Mouse (Mus musculus): Measurements from ENCODE around the gene Ppp1r27. TPM values are rescaled to one million over a fixed set of nuclear protein-coding genes. Genes with fewer than 3 reads are reported as not detected.
"Not testable (repeated sequence)": the region's sequence is repeated elsewhere in the genome, so short reads cannot be mapped to it uniquely, and the experiment has no call there.

The Ppp1r27 gene
- polyA plus RNA-seq, 1 experiment from 2014 or later: not detected

DNA sequence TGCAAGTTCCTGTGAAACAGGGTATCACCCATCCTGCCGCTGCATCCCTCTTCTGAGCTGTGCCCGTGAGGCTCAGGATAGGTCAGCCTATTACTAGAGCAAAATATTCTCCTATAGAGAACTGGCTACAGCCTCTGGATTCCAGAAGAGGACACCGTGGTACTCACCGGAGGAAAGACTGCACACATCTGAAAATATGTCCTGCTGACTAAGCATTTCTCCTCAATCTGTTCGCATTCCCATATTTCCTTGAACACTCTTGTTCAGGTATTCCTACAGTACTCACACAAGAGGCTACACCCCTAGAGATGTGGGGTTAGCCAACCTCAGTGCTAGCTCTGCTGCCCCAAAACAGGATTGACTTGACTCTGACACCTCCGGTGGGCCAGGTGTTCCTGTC is 17.4 kb upstream of the Ppp1r27 start:
- H3K4me2 ChIP-seq (replicated peaks): no peak overlapping the region
- no peaks in the 10 kb centered on the region for H3K9me3 ChIP-seq (ENCODE audit: control insufficient read depth, low read length)
- H3K4me1 ChIP-seq (replicated peaks; ENCODE audit: control insufficient read depth, insufficient read depth, low read length): peaks cover 12% of the 10 kb centered on the region
- H3K27me3 ChIP-seq (ENCODE audit: control insufficient read depth, insufficient read depth, low read length): no peaks in the 10 kb centered on the region
- ATAC-seq (ENCODE audit: low FRiP score): no peak
- H3K36me3 ChIP-seq (replicated peaks; ENCODE audit: control insufficient read depth, insufficient read depth): peaks cover 81% of the 10 kb centered on the region
- no peak overlapping the region for H3K9ac ChIP-seq
- no peak overlapping the region for H3K27ac ChIP-seq
- DNase-seq (ENCODE audit: low spot score): no peak
- no peak overlapping the region for H3K4me3 ChIP-seq (replicated peaks; ENCODE audit: low read length)
- 98% methylated on average over 6 of the region's 6 CpGs for WGBS

DNA sequence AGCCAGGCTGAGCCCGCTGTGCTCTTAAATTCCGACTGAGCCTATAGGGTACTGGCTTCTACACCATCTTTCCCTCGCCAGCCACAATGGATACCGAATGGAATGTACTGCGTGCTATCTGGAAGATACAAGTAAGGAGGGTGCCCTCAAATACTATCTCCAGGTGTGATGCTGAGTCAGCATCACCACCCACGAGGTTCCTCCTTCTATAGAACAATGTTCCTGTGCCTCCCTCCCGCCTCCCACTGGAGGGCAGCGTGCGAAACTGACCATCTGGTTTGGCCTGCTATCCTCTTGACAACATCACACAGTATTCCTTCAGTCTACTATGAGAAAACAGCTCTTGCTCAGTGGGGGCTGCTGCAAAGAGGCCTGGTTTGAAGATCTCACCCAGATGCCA is 14.2 kb upstream of the Ppp1r27 start:
- Histone ChIP-seq H3K4me1 (replicated peaks; ENCODE audit: control insufficient read depth, insufficient read depth, low read length) (no peaks in the 10 kb centered on the region), H3K9me3 (ENCODE audit: control insufficient read depth, low read length) (no peaks in the 10 kb centered on the region), H3K4me2 (replicated peaks) (no peak overlapping the region), H3K36me3 (replicated peaks; ENCODE audit: control insufficient read depth, insufficient read depth) (peaks cover 99% of the 10 kb centered on the region), H3K27ac (no peak overlapping the region), H3K4me3 (replicated peaks; ENCODE audit: low read length) (no peak overlapping the region), H3K27me3 (ENCODE audit: control insufficient read depth, insufficient read depth, low read length) (no peaks in the 10 kb centered on the region), H3K9ac (no peak overlapping the region)
- 88% methylated on average over 9 of the region's 9 CpGs for WGBS
- ATAC-seq (ENCODE audit: low FRiP score) (no peak), DNase-seq (ENCODE audit: low spot score) (no peak)

DNA sequence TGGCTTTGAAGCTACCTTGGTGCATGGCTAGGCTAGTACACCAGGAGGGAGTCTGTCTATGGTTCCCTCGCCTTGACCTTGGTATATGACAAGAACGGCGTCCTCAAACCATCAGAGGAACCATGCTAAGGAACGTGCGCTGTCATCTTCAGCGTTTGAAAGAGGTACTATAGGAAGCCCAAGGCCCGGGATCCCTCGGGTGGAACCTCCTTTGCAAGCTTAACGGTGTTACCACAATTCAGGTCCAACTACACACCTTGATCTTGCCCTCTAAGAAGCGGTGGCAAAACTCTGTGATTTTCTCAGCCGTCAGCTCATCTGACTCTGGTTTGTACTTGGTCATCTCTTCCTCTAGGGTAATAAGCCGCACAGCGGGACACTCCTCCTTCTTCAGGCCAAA is 12.0 kb upstream of the Ppp1r27 start:
- ATAC-seq (ENCODE audit: low FRiP score) (no peak), DNase-seq (ENCODE audit: low spot score) (no peak)
- H3K4me3 ChIP-seq (replicated peaks; ENCODE audit: low read length): no peak overlapping the region
- no peaks in the 10 kb centered on the region for H3K27me3 ChIP-seq (ENCODE audit: control insufficient read depth, insufficient read depth, low read length)
- H3K4me2 ChIP-seq (replicated peaks): no peak overlapping the region
- no peaks in the 10 kb centered on the region for H3K9me3 ChIP-seq (ENCODE audit: control insufficient read depth, low read length)
- H3K4me1 ChIP-seq (replicated peaks; ENCODE audit: control insufficient read depth, insufficient read depth, low read length): no peaks in the 10 kb centered on the region
- 96% methylated on average over 13 of the region's 13 CpGs for WGBS
- H3K36me3 ChIP-seq (replicated peaks; ENCODE audit: control insufficient read depth, insufficient read depth): peaks cover 95% of the 10 kb centered on the region
- no peak overlapping the region for H3K27ac ChIP-seq
- no peak overlapping the region for H3K9ac ChIP-seq

DNA sequence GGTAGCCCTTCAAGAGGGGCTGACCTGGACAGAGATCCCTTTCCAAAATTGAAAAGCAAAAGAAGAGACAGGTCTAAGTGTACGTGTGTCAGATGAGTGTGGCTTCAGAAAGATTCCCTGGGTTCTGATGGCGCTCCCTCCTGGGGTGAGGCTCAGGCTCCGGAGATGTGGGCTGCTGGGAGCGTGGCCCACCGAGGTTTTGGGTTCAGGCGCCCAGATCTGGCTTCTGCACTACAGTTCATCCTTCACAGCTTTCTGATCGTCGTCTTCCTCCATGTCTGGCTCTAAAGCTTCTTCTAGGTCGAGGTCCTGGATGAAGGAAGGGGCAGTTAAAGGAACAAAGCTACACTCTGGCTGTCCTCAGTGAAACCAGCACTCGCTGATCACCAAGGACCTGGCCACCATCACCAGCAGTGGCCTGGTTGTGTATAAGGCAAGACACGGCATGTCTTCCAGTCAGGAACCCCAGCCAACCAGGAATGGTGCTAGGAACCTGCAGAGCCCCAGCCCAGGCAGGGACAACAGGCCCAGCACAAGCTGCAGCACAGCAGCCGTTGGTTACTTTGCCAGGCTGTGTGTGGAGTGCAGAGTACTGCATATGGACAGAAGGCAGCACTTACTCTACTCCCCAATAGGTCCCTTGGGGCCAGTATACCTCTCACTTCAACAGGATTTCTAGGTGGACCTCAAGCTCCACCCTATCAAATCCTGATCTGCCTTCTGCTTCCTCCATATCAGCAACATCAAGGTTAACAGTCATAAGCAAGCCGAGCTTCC is 10.2 kb upstream of the Ppp1r27 start:
- 96% methylated on average over 13 of the region's 13 CpGs for WGBS
- no peak overlapping the region for H3K4me3 ChIP-seq (replicated peaks; ENCODE audit: low read length)
- no peak for ATAC-seq (ENCODE audit: low FRiP score)
- H3K27me3 ChIP-seq (ENCODE audit: control insufficient read depth, insufficient read depth, low read length): no peaks in the 10 kb centered on the region
- H3K4me1 ChIP-seq (replicated peaks; ENCODE audit: control insufficient read depth, insufficient read depth, low read length): no peaks in the 10 kb centered on the region
- H3K4me2 ChIP-seq (replicated peaks): no peak overlapping the region
- no peaks in the 10 kb centered on the region; the same call in 1 of the 2 replicates for H3K9me3 ChIP-seq (ENCODE audit: control insufficient read depth, low read length)
- H3K27ac ChIP-seq: no peak overlapping the region
- DNase-seq (ENCODE audit: low spot score): no peak
- peaks cover 76% of the 10 kb centered on the region for H3K36me3 ChIP-seq (replicated peaks; ENCODE audit: control insufficient read depth, insufficient read depth)
- H3K9ac ChIP-seq: no peak overlapping the region

DNA sequence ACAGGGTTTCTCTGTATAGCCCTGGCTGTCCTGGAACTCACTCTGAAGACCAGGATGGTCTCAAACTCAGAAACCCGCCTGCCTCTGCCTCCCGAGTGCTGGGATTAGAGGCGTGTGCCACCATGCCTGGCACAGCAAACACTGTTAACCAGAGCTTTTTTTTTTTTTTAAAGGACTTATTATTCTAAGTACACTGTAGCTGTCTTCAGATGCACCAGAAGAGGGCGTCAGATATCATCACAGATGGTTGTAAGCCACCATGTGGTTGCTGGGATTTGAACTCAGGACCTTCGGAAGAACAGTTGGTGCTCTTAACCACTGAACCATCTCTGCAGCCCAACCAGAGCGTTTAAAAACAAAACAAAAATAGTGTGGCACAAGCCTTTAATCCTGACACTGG is 7.9 kb upstream of the Ppp1r27 start:
- WGBS: 89% methylated on average over 6 of the region's 6 CpGs
- H3K27ac ChIP-seq; H3K9me3 ChIP-seq (ENCODE audit: control insufficient read depth, low read length); H3K27me3 ChIP-seq (ENCODE audit: control insufficient read depth, insufficient read depth, low read length); ATAC-seq (ENCODE audit: low FRiP score); H3K4me1 ChIP-seq (replicated peaks; ENCODE audit: control insufficient read depth, insufficient read depth, low read length); H3K9ac ChIP-seq; H3K4me2 ChIP-seq (replicated peaks); H3K4me3 ChIP-seq (replicated peaks; ENCODE audit: low read length); DNase-seq (ENCODE audit: low spot score): not testable (repeated sequence)
- H3K36me3 ChIP-seq (replicated peaks; ENCODE audit: control insufficient read depth, insufficient read depth): peaks cover 54% of the 10 kb centered on the region

DNA sequence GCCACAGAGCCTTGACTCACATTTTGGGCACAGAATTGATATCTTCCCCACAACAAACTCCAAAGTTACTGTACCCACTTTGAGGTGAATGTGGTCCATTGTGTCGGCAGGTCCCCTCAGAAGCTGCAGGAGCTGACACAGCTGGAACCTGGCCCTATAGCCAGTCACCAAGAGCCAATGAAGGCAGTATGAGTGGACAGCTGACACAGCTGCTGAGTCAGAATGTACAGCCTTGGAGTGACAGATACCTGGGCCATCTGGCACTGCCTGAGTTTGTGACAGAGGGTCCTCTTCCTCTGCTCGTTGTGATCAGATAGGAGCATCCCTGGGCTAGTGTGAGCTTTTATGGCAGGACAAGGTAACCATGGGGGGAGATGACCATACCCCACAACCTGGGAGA is 4.3 kb upstream of the Ppp1r27 start:
- Histone ChIP-seq H3K36me3 (replicated peaks; ENCODE audit: control insufficient read depth, insufficient read depth) (peaks cover 18% of the 10 kb centered on the region), H3K27ac (no peak overlapping the region), H3K4me2 (replicated peaks) (no peak overlapping the region), H3K9ac (no peak overlapping the region), H3K4me3 (replicated peaks; ENCODE audit: low read length) (no peak overlapping the region), H3K9me3 (ENCODE audit: control insufficient read depth, low read length) (no peaks in the 10 kb centered on the region; the same call in 1 of the 2 replicates), H3K27me3 (ENCODE audit: control insufficient read depth, insufficient read depth, low read length) (no peaks in the 10 kb centered on the region), H3K4me1 (replicated peaks; ENCODE audit: control insufficient read depth, insufficient read depth, low read length) (peaks cover 2% of the 10 kb centered on the region; the same call in 1 of the 2 replicates)
- ATAC-seq (ENCODE audit: low FRiP score) (no peak), DNase-seq (ENCODE audit: low spot score) (no peak)
- 84% methylated on average over 2 of the region's 2 CpGs for WGBS

DNA sequence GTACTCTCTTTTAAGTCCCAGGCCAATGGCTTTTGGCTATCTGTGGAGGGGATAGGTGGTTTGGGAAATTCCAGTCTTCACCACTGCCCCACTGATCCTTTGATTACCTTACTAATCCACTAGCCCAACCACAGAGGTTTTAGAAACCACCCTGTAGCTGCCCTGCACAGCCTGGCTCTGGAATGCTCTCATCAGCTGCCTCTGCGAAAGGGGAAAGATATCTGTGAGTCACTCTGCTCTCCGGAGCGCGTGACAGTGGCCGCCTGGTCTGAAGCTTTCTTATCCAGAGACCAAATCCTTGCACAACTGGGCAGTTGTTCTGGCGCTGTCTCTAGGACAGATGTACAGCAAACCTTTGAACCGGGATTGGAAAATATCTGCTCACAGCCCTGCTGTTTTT is 3.9 kb upstream of the Ppp1r27 start:
- H3K9me3 ChIP-seq (ENCODE audit: control insufficient read depth, low read length): no peaks in the 10 kb centered on the region; the same call in 1 of the 2 replicates
- ATAC-seq (ENCODE audit: low FRiP score): no peak

DNA sequence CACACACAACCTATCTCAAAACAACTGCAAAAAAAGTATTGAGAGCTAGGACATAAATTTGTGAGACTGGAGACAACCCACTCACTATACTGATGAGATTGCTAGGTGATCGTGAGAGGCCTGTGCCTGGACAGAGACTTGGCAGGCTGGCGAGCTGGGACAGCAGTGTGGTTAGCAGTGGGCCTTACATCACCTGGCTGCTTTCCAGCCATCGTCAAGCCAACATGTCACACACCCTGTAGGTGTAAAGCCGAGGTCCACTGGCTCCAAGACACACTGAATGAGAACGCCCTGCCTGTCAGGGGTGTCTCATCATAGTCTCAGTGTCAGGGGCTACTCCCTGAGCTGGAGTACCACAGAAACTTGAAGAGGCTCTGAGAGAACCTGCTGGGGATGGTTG is 1.8 kb upstream of the Ppp1r27 start:
- 76% methylated on average over 5 of the region's 5 CpGs for WGBS
- ATAC-seq (ENCODE audit: low FRiP score) (no peak), DNase-seq (ENCODE audit: low spot score) (no peak)
- H3K27me3 ChIP-seq (ENCODE audit: control insufficient read depth, insufficient read depth, low read length): no peaks in the 10 kb centered on the region
- H3K4me2 ChIP-seq (replicated peaks): no peak overlapping the region
- H3K4me3 ChIP-seq (replicated peaks; ENCODE audit: low read length): no peak overlapping the region
- no peak overlapping the region for H3K9ac ChIP-seq
- no peaks in the 10 kb centered on the region for H3K36me3 ChIP-seq (replicated peaks; ENCODE audit: control insufficient read depth, insufficient read depth)
- H3K27ac ChIP-seq: no peak overlapping the region
- H3K9me3 ChIP-seq (ENCODE audit: control insufficient read depth, low read length): no peaks in the 10 kb centered on the region; the same call in 1 of the 2 replicates
- H3K4me1 ChIP-seq (replicated peaks; ENCODE audit: control insufficient read depth, insufficient read depth, low read length): peaks cover 15% of the 10 kb centered on the region

More for the DNA sequence above, 3.9 kb upstream of the Ppp1r27 start:
- no peak for DNase-seq (ENCODE audit: low spot score)
- Histone ChIP-seq H3K36me3 (replicated peaks; ENCODE audit: control insufficient read depth, insufficient read depth) (peaks cover 13% of the 10 kb centered on the region), H3K4me1 (replicated peaks; ENCODE audit: control insufficient read depth, insufficient read depth, low read length) (peaks cover 6% of the 10 kb centered on the region; the same call in 1 of the 2 replicates), H3K27me3 (ENCODE audit: control insufficient read depth, insufficient read depth, low read length) (no peaks in the 10 kb centered on the region), H3K9ac (no peak overlapping the region), H3K27ac (no peak overlapping the region), H3K4me2 (replicated peaks) (no peak overlapping the region), H3K4me3 (replicated peaks; ENCODE audit: low read length) (no peak overlapping the region)
- WGBS: 87% methylated on average over 7 of the region's 7 CpGs

DNA sequence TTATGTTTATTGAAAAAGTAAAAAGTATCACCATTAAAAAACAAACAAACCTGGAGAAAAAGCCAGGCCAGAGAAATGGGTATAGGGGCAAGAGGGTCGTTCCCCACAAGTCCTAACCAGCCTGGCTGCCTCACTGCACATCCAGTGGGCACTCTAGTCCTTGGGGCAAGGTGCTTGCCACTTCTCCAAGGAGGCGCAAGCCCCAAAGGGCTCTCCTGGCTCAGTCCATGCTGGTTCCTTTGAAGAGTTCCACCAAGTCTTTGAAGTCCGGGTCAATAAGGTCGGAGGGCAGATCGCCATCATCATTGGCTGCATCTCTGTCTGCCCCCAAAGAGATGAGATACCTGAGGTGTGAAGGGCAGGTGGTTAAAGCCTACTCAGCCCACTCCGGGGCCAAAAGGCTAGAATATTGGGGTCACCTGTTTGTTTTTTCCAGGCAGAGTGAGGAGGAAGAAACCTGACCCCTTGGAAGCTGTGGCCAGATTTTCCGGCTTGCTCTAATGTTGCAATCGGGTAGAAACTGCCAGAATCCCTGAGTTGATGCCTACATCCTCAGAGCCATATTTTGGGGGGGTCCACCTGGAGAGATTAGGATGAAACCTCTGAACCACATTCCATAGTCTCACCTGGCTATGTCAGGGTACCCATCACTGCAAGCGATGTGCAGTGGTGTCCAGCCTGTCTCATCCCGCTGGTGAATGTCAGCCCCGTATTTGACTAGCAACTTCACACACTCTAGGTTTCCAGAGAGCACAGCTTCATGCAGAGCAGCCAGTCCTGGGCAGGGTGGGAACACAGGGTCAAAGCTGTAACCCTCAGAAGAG is 734 bp downstream of the Ppp1r27 start:
- H3K4me1 ChIP-seq (replicated peaks; ENCODE audit: control insufficient read depth, insufficient read depth, low read length): peaks cover 15% of the 10 kb centered on the region
- no peaks in the 10 kb centered on the region for H3K36me3 ChIP-seq (replicated peaks; ENCODE audit: control insufficient read depth, insufficient read depth)
- peak overlapping the region; percentile 98 for H3K9ac ChIP-seq
- peak; percentile 35; the same call in 1 of the 2 replicates for ATAC-seq (ENCODE audit: low FRiP score)
- DNase-seq (ENCODE audit: low spot score): no peak
- peak overlapping the region; percentile 77 for H3K4me2 ChIP-seq (replicated peaks)
- H3K9me3 ChIP-seq (ENCODE audit: control insufficient read depth, low read length): no peaks in the 10 kb centered on the region
- peak overlapping the region; percentile 86 for H3K27ac ChIP-seq
- 78% methylated on average over 11 of the region's 11 CpGs for WGBS
- no peaks in the 10 kb centered on the region for H3K27me3 ChIP-seq (ENCODE audit: control insufficient read depth, insufficient read depth, low read length)
- peak overlapping the region; percentile 96 for H3K4me3 ChIP-seq (replicated peaks; ENCODE audit: low read length)

Data from hindbrain, embryonic 14.5 days (tissue).